Mouse (Mus musculus) heart, embryonic 14.5 days (tissue): ENCODE measurements around the gene Fes. TPM values are rescaled to one million over a fixed set of nuclear protein-coding genes. Genes with fewer than 3 reads are reported as not detected.
A peak's percentile ranks its signal among the peaks of the same experiment; 100 is the strongest.

Source experiments
- ATAC-seq: fragments of 200-750 bp; cut with Nextera tagmentation; 2 replicates; pipeline ENCODE4 v1.8.0; 2017; ENCODE audit warnings: low read depth, moderate TSS enrichment; ENCODE audit not compliant: insufficient number of reproducible peaks, insufficient read depth, low FRiP score
- H3K27ac ChIP-seq, 2 experiments: fragments of 200-500 bp in 1 of 2; fragments of 300-500 bp in 1 of 2; sonication (generic) in 1 of 2; replicated peaks in 1 of 2; 2 replicates each; pipeline ENCODE4 v1.5.1; 2012 to 2014; ENCODE audit warnings: low read depth in 2 of 2, low read length in 2 of 2, control low read depth in 1 of 2, mild to moderate bottlenecking in 1 of 2, mixed read lengths in 1 of 2; ENCODE audit not compliant: control insufficient read depth in 1 of 2, insufficient read depth in 1 of 2
- H3K27me3 ChIP-seq: fragments of 300-500 bp; sonication (generic); 2 replicates; pipeline ENCODE4 v1.6.1; 2014; ENCODE audit warnings: mild to moderate bottlenecking, low read length, control low read depth; ENCODE audit not compliant: control insufficient read depth, insufficient read depth
- H3K36me3 ChIP-seq: fragments of 300-500 bp; sonication (generic); 2 replicates; pipeline ENCODE4 v1.6.1; 2014; ENCODE audit warnings: mild to moderate bottlenecking, control low read depth, low read length, mixed read lengths; ENCODE audit not compliant: control insufficient read depth, insufficient read depth
- H3K4me1 ChIP-seq, 2 experiments: fragments of 200-500 bp in 1 of 2; fragments of 300-500 bp in 1 of 2; sonication (generic) in 1 of 2; 2 replicates each; pipeline ENCODE4 v1.6.1; 2012 to 2014; ENCODE audit warnings: low read length in 2 of 2, control low read depth in 1 of 2, mixed read lengths in 1 of 2; ENCODE audit not compliant: control insufficient read depth in 2 of 2, insufficient read depth in 2 of 2
- H3K4me2 ChIP-seq: fragments of 300-500 bp; sonication (generic); 2 replicates; pipeline ENCODE4 v1.6.1; 2014; ENCODE audit warnings: mild to moderate bottlenecking, low read length
- H3K4me3 ChIP-seq, 2 experiments: fragments of 200-500 bp in 1 of 2; fragments of 300-500 bp in 1 of 2; sonication (generic) in 1 of 2; 2 replicates each; pipeline ENCODE4 v1.5.1; 2012 to 2014; ENCODE audit warnings: low read length in 2 of 2, mild to moderate bottlenecking in 2 of 2, control low read depth in 1 of 2, low read depth in 1 of 2, moderate library complexity in 1 of 2; ENCODE audit not compliant: control insufficient read depth in 1 of 2, insufficient read depth in 1 of 2
- H3K9ac ChIP-seq: fragments of 300-500 bp; sonication (generic); 2 replicates; pipeline ENCODE4 v1.6.1; 2014; ENCODE audit warnings: mild to moderate bottlenecking, low read length
- H3K9me3 ChIP-seq: fragments of 300-500 bp; sonication (generic); 2 replicates; pipeline ENCODE4 v1.6.1; 2016; ENCODE audit warnings: low read length, control low read depth; ENCODE audit not compliant: control insufficient read depth
- WGBS: fragments of 180-500 bp; shearing (Covaris S2); extraction: QIAGEN DNeasy Blood & Tissue Kit; methylation state at CpG from one replicate; pipeline ENCODE4 v1.1.7; 2014; 5-methylcytosine and 5-hydroxymethylcytosine counted together
- polyA plus RNA-seq: library from polyadenylated mRNA; unstranded; fragments of >200 nt; fragmentation: Nextera tagmentation; extraction: Ambion mirVana; gene quantifications from 2 replicates; pipeline ENCODE4 v1.2.1, GENCODE M21; 2014

Gene Fes
- polyA plus RNA-seq, 1 experiment from 2014 or later: 12.3 TPM

GRCm38 (mm10) chr7:80422759-80423480 is 35.2 kb upstream of the Fes start:
- no peaks in the 10 kb centered on the region for H3K36me3 ChIP-seq
- no peaks in the 10 kb centered on the region for H3K27me3 ChIP-seq
- peak overlapping the region; percentile 2 to 14; a peak in 1 of 4 replicates for H3K4me3 ChIP-seq
- 10% methylated on average over 20 of the region's 20 CpGs for WGBS
- peaks cover 6 to 11% of the 10 kb centered on the region in 2 experiments; a peak in 3 of 4 replicates for H3K4me1 ChIP-seq
- H3K9me3 ChIP-seq: 0 out of 2 replicates have a peak, but pooled peaks cover 2% of the 10 kb centered on the region
- peak overlapping the region; percentile 8 for H3K9ac ChIP-seq
- ATAC-seq: no peak
- H3K4me2 ChIP-seq: peak overlapping the region; percentile 56
- no peak overlapping the region for H3K27ac ChIP-seq

GRCm38 (mm10) chr7:80421576-80421975 is 33.8 kb upstream of the Fes start:
- Histone ChIP-seq H3K4me1 (peaks cover 6 to 11% of the 10 kb centered on the region in 2 experiments; a peak in 3 of 4 replicates), H3K9ac (no peak overlapping the region), H3K36me3 (no peaks in the 10 kb centered on the region), H3K4me2 (no peak overlapping the region), H3K27ac (no peak overlapping the region), H3K4me3 (no peak overlapping the region), H3K9me3 (0 out of 2 replicates have a peak, but pooled peaks cover 2% of the 10 kb centered on the region), H3K27me3 (no peaks in the 10 kb centered on the region)
- 92% methylated on average over 6 of the region's 6 CpGs for WGBS
- no peak for ATAC-seq

- Histone ChIP-seq H3K9me3 (0 out of 2 replicates have a peak, but pooled peaks cover 2% of the 10 kb centered on the region), H3K27me3 (no peaks in the 10 kb centered on the region), H3K27ac (peak overlapping the region in 1 of 2 experiments; percentile 33; a peak in 1 of 4 replicates), H3K4me3 (no peak overlapping the region), H3K4me1 (peaks cover 6 to 11% of the 10 kb centered on the region in 2 experiments; a peak in 3 of 4 replicates), H3K36me3 (no peaks in the 10 kb centered on the region), H3K4me2 (no peak overlapping the region), H3K9ac (no peak overlapping the region)
- no peak for ATAC-seq
- 78% methylated on average over 4 of the region's 4 CpGs for WGBS
These were observed 32.8 kb upstream of the Fes start for GRCm38 (mm10) chr7:80420586-80420985.

GRCm38 (mm10) chr7:80419278-80419677 is 31.5 kb upstream of the Fes start:
- 70% methylated on average over 3 of the region's 3 CpGs for WGBS

GRCm38 (mm10) chr7:80418036-80418435 is 30.3 kb upstream of the Fes start:
- Histone ChIP-seq H3K4me3 (no peak overlapping the region), H3K27ac (no peak overlapping the region), H3K9me3 (no peaks in the 10 kb centered on the region), H3K9ac (no peak overlapping the region), H3K36me3 (no peaks in the 10 kb centered on the region), H3K27me3 (no peaks in the 10 kb centered on the region), H3K4me1 (peaks cover 5 to 7% of the 10 kb centered on the region in 2 experiments; a peak in 3 of 4 replicates), H3K4me2 (no peak overlapping the region)
- WGBS: 80% methylated on average over 3 of the region's 3 CpGs
- ATAC-seq: no peak

More at GRCm38 (mm10) chr7:80419278-80419677, 31.5 kb upstream of the Fes start:
- H3K4me1 ChIP-seq: peaks cover 6 to 11% of the 10 kb centered on the region in 2 experiments; a peak in 3 of 4 replicates
- no peak overlapping the region for H3K4me3 ChIP-seq
- ATAC-seq: no peak
- no peak overlapping the region for H3K4me2 ChIP-seq
- H3K9ac ChIP-seq: no peak overlapping the region
- no peaks in the 10 kb centered on the region for H3K36me3 ChIP-seq
- no peaks in the 10 kb centered on the region for H3K9me3 ChIP-seq
- H3K27ac ChIP-seq: no peak overlapping the region
- H3K27me3 ChIP-seq: no peaks in the 10 kb centered on the region

- H3K9ac ChIP-seq: no peak overlapping the region
These were observed 29.9 kb upstream of the Fes start for GRCm38 (mm10) chr7:80417601-80418000.

GRCm38 (mm10) chr7:80416969-80417368 is 29.2 kb upstream of the Fes start:
- WGBS: 64% methylated on average over 7 of the region's 7 CpGs
- Histone ChIP-seq H3K36me3 (no peaks in the 10 kb centered on the region), H3K4me3 (no peak overlapping the region), H3K4me1 (peaks cover 4 to 6% of the 10 kb centered on the region in 2 experiments; a peak in 3 of 4 replicates), H3K9me3 (no peaks in the 10 kb centered on the region), H3K9ac (no peak overlapping the region), H3K27me3 (no peaks in the 10 kb centered on the region), H3K27ac (no peak overlapping the region), H3K4me2 (no peak overlapping the region)
- ATAC-seq: no peak

More at GRCm38 (mm10) chr7:80417601-80418000, 29.9 kb upstream of the Fes start:
- peaks cover 4 to 6% of the 10 kb centered on the region in 2 experiments; a peak in 3 of 4 replicates for H3K4me1 ChIP-seq
- H3K27ac ChIP-seq: no peak overlapping the region
- no peaks in the 10 kb centered on the region for H3K27me3 ChIP-seq
- H3K4me3 ChIP-seq: no peak overlapping the region
- no peak overlapping the region for H3K4me2 ChIP-seq
- H3K9me3 ChIP-seq: no peaks in the 10 kb centered on the region
- ATAC-seq: no peak
- no peaks in the 10 kb centered on the region for H3K36me3 ChIP-seq
